Mouse (Mus musculus) R1 (cell line): ENCODE data around the gene Nav2.
A peak's percentile ranks its signal among the peaks of the same experiment; 100 is the strongest.

Experiments
- DNase-seq: peaks from one replicate; pipeline ENCODE4 v3.0.0-alpha.2; 2018; ENCODE audit warnings: low read depth, low spot score

The Nav2 gene

GRCm38 (mm10) chr7:49544775-49545705 is 636.5 kb downstream of the Nav2 start:
- no peak for DNase-seq

- DNase-seq: no peak
Measured at GRCm38 (mm10) chr7:49545706-49546097, 637.2 kb downstream of the Nav2 start.

- DNase-seq: no peak
Measured at GRCm38 (mm10) chr7:49548397-49548796, 639.9 kb downstream of the Nav2 start.

DNA sequence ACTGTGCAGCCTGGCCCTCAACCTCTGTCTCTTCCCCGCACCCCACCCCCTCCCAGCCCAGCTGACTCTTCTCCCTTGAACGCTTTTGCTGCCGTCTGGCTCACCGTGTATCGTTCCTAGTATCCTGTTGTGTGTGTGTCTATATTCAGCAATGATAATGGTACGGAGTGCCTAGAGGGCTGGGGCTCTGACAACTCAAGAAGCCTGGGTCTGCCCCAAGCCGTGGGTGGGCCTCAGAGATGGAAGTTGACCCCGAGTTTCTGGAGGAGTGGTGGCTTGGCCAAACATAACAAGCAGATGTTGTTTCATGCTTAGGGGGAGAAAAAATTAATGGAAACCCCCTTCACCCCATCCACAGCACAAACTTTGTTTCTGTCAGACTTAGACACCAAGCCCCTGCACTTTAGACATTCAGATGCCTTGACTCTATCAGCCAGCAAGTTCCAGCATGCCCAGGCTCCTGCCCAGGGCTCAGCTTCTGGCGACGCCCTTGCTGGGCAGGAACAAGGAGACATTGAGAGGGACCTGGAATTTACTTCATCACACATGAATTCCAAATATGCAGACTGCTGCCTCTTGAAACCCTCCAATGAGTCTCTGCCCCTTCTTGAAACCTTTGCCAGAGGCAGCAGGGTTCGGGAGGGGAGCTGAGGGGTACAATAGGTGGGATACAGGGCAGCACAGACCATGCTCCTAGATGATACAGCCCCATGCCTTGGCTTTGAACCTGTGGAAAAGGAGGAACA is 644.9 kb downstream of the Nav2 start:
- no peak for DNase-seq

DNA sequence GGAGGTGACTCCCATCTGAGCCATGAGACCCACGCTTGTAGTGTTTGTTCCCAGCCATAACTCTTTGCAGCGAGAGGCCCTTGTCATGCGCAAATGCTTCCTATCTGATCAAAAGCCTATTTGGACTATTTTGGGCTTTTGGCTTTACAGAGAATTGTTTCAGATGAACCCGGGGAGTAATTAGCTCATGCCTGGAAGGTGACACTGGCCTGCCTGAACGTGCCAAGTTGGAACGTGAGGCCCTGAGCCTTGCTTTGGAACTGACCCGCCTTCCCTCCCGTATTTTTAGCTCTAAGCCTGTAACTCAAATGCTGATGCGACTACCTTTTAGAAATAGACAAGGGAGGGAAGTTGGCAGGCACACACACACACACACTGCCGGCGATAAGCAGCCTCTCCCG is 649.7 kb downstream of the Nav2 start:
- DNase-seq: no peak

GRCm38 (mm10) chr7:49558895-49559294 is 650.4 kb downstream of the Nav2 start:
- no peak for DNase-seq

GRCm38 (mm10) chr7:49560012-49560411 is 651.5 kb downstream of the Nav2 start:
- DNase-seq: peak; percentile 50

- no peak for DNase-seq
Measured at GRCm38 (mm10) chr7:49562404-49562803, 653.9 kb downstream of the Nav2 start.

DNA sequence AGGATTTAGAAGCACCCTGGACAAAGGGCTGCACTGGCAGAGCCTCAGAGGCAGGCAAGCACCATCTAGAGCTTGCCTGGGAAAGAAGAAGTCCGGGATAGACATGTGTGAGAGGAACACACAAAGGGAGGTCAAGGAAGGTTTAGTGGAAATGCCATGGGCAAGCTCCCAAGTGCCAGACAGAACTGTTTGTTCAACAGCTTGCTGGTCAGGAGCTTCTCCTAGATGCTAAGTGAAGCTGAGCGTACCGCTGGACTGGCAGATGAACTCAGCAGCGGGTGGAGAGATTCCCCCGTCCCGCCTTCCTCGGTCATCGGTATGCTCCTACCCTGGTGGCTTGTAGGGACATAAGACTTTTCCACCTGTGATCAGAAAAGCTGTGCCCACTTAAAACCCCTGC is 654.3 kb downstream of the Nav2 start:
- DNase-seq: peak; percentile 17

- DNase-seq: no peak
Measured at GRCm38 (mm10) chr7:49565084-49565483, 656.6 kb downstream of the Nav2 start.

DNA sequence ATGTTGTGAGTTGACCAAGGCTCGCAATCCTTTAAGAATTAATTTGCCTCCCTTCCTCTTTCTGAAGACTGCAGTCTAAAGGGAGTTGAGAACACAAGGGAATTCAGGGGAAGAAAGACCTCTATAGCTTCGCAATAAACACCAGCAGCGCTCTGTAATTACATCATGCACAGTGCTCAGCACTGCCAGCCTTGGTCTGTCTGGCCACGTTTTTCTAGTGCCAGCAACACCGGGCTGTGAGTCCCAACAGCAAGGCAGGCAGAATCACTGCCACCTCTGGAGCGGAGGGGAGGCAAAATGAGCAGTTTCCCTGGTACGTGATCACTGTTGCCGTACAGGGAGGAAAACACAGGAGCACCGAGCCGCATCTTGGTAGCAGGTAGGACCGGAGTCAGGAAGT is 657.3 kb downstream of the Nav2 start:
- DNase-seq: no peak

DNA sequence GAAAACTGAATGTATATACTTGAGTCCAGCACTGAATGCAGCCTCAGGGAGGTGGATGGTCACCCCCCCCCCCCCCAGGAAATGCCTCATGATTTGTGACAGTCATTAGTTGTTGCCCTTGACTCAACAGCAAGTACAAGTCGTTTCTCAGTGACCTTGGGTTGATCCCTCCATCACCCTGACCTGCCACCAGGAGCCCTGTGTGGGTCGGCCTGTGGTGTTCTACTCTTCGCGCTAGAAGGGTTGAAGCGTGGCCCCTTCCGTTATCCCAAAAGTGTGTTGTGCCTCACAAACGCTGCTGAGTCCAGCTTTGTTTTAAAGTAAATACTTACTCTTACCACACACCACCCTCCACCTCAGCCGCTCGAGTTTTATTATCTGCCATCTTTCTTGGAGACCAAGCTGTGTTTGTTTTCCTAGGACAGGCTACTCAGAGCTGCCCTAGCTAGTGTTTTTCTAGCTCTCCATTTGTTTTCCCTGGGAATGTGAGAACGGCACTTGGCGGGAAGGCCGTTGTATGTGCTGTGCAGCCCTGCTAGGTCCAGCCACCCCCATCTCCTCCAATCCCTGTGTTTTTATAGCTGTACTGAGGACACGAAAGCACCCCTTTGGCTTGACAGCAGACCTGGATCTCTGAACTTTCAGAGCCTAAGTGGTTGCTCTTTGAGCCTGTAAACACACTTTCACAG is 659.0 kb downstream of the Nav2 start:
- no peak for DNase-seq

DNA sequence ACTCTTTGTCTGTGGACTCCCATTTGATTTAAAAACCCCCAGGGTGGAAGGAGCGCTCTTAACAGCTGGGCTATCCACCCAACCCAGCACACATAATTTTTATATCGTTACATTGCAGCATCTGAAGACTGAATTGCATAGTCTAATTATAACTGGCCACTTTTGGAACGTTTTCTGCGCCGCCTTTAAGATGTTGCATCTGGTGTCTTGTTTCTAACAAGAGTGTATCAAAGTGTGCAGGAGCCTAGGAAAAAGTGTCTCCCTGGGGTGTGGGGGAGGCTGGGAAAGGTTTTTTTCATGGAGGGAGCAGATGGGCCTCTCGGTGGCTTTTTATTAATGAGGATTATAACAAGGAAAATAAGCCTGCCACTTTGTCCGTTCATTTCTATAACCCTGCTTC is 661.1 kb downstream of the Nav2 start:
- no peak for DNase-seq

GRCm38 (mm10) chr7:49571606-49572005 is 663.1 kb downstream of the Nav2 start:
- DNase-seq: no peak

DNA sequence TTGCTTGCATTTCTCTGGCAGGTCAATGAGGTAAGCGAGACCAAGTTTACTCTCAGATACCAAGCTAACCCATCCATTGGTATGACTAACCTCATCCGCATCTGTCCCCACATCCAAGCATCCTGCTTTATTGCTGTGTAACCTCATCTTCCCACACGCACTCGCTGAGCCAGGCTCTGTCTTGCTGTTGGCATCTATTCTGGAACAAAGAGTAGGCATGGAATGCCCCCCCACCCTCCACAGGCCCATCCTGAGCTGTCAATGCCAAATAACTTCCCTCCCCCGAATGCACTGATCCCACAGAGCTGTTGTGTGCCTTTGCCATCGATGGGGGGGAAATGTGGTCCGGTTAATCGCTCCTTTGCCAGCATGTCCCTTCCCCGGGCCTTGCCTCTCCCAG is 666.7 kb downstream of the Nav2 start:
- DNase-seq: no peak

DNA sequence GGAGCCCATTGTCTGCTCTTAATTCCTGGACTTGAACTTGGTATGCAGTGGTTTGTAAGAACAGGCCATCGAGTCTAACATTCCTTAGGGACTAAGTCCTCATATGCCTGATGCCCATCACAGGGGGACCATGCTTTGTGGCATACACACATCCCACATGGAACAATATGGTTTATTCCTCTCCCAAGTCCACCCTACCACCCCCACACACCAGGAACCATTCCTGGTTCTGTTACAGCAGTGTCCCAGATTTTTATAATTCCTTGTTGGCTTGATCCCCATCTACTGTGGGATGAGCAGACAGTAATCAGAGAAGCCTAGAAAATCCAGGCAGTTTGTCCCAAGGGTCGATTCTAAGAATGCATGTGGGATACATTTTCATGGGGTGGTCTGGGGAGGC is 668.6 kb downstream of the Nav2 start:
- DNase-seq: no peak

DNA sequence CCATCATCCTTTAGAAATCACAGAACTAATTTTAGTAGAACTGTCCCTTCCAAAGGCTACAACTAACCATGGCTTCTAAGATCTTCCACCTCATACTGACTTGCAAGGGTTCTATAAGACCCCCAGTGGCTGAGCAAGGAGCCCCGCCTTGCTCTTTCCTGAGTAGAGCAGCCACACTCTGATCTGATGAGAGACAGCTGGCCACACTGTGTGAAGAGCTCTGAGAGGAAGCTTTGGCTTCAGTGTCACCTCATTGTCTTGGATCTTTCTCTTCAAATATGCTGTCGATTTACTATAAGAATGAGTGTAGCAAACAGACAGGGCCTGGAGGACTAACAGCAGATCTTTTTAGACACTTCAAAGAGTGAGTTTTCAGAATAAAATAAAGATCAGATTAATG is 673.4 kb downstream of the Nav2 start:
- no peak for DNase-seq

- DNase-seq: no peak
Measured at GRCm38 (mm10) chr7:49582551-49582950, 674.0 kb downstream of the Nav2 start.

DNA sequence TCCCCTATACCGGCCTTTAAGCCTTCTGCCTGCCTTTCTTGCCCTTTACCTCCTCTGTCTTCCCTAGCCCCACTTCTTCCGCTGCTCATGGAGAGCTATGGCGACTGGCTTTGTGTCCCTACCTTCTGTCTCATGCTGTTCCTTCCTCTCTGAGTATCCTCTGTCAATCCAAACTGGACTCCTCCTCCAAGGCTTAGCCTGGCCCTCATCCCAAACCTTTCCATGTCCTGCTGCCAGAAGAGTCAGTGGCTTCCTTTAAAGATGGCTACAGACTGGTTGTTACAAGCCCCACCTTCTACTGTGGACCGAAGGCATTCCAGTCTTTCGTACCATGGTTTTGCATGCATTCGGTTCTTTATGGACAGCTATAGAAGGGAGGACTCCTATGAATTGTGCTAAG is 674.7 kb downstream of the Nav2 start:
- no peak for DNase-seq

- DNase-seq: no peak
Measured at GRCm38 (mm10) chr7:49586530-49587120, 678.1 kb downstream of the Nav2 start.

- DNase-seq: no peak
Measured at GRCm38 (mm10) chr7:49589635-49590034, 681.1 kb downstream of the Nav2 start.

DNA sequence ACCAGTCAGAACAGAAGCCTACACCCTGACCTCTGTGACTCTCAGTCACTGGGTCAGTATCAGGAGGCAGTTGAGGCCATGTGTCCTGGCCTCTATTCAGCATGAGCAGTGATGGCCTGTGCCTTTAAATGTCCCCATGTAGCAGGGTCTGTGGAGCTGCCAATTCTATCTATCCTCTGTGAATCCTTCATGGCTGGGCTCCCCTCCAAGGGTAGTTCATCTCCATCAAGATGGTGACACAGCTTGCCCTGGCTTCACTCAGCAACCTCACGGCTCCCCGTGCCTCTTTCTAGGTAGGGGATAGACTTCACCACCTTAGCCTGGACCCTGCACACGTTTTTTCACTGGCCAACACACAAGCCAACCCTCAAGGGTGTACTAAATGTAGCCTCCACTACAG is 689.3 kb downstream of the Nav2 start:
- DNase-seq: no peak
